ENCODE assay signal across 39 mouse cellular contexts in genomic region chr1:134606381-134606780, GRCm38 (mm10). TPM values are rescaled to one million over a fixed set of nuclear protein-coding genes. Genes with fewer than 3 reads are reported as not detected.
"Had no signal": no experiment of that assay in that cellular context is flagged by ENCODE, and none has a peak within 500 bp of the region (broad histone marks: within the 10 kb centered on the region; RNA-seq: fewer than 3 reads in every experiment).

No protein-coding gene starts in this region.

- H3K9me3 ChIP-seq: heart, embryonic 10.5 days; heart, embryonic 12.5 days; hindbrain, embryonic 10.5 days; hindbrain, embryonic 12.5 days; intestine, embryonic 15.5 days; limb, embryonic 13.5 days; limb, embryonic 15.5 days; liver, embryonic 13.5 days had no signal

- ATAC-seq: hindbrain, embryonic 16.5 days; inflammation-experienced regulatory T-cells, adult 6 months; intestine, embryonic 15.5 days; intestine, postnatal 0 days had no signal

- H3K4me1 ChIP-seq: heart, embryonic 10.5 days; heart, embryonic 12.5 days; hindbrain, embryonic 10.5 days; hindbrain, embryonic 12.5 days; limb, embryonic 13.5 days; limb, embryonic 15.5 days; liver, embryonic 13.5 days had no signal

- H3K27ac ChIP-seq: gastrocnemius, adult 2 months; heart, embryonic 10.5 days; hindbrain, embryonic 10.5 days; hindbrain, embryonic 12.5 days; hindbrain, embryonic 14.5 days; intestine, embryonic 15.5 days; limb, embryonic 13.5 days; limb, embryonic 15.5 days; liver, embryonic 13.5 days had no signal

- H3K27me3 ChIP-seq: heart, embryonic 12.5 days; hindbrain, embryonic 12.5 days; intestine, embryonic 15.5 days; limb, embryonic 13.5 days; limb, embryonic 15.5 days; liver, embryonic 13.5 days had no signal

- DNase-seq: gastrocnemius, adult 2 months; gastrocnemius, postnatal 10 days; gastrocnemius, postnatal 25 days; heart, adult 18-20 months; heart, postnatal 10 days; heart, postnatal 4 days; kidney, adult 18-20 months; kidney, adult 8-10 months; kidney, postnatal 10 days; kidney, postnatal 25 days; kidney, postnatal 4 days; layer of hippocampus, adult 9-11 months; layer of hippocampus, postnatal 36 days; left cerebral cortex, postnatal 4 days; liver, embryonic 13.5 days had no signal

- H3K4me3 ChIP-seq: gastrocnemius, adult 2 months; heart, embryonic 10.5 days; heart, embryonic 12.5 days; hindbrain, embryonic 10.5 days; hindbrain, embryonic 12.5 days; intestine, embryonic 15.5 days; limb, embryonic 13.5 days; limb, embryonic 15.5 days; liver, embryonic 13.5 days had no signal

RNA-seq across cellular contexts. Expression of gene Syt2, which starts 40.1 kb away (rescaled TPM):
- total RNA-seq: gastrocnemius, adult 2 months; heart, adult 18-20 months; heart, postnatal 25 days; liver, adult 2 months had no signal
- polyA plus RNA-seq: liver, adult 2 months had no signal

RNA-seq across cellular contexts. Expression of gene Mgat4e, which starts 56.9 kb away (rescaled TPM):
- total RNA-seq: gastrocnemius, adult 2 months; gastrocnemius, postnatal 10 days; gastrocnemius, postnatal 25 days; gastrocnemius, postnatal 4 days; heart, adult 18-20 months; heart, adult 8-10 months; heart, postnatal 10 days; heart, postnatal 25 days; heart, postnatal 4 days; layer of hippocampus, adult 8-10 months; layer of hippocampus, postnatal 36 days; left cerebral cortex, adult 18-20 months; left cerebral cortex, adult 8-10 months; left cerebral cortex, postnatal 25 days; left cerebral cortex, postnatal 4 days; liver, adult 2 months had no signal
- polyA plus RNA-seq: heart, embryonic 10.5 days; heart, embryonic 12.5 days; heart, embryonic 14.5 days; heart, embryonic 16.5 days; hindbrain, embryonic 10.5 days; hindbrain, embryonic 12.5 days; hindbrain, embryonic 14.5 days; hindbrain, embryonic 16.5 days; inflammation-experienced regulatory T-cells, adult 6 months; intestine, embryonic 15.5 days; intestine, postnatal 0 days; kidney, embryonic 14.5 days; kidney, embryonic 16.5 days; limb, embryonic 11.5 days; limb, embryonic 13.5 days; limb, embryonic 15.5 days; liver, adult 2 months; liver, embryonic 13.5 days had no signal
